Mouse (Mus musculus) intestine, postnatal 0 days (tissue): ENCODE data around the gene Slc1a3. TPM values are rescaled to one million over a fixed set of nuclear protein-coding genes. Genes with fewer than 3 reads are reported as not detected.

ENCODE experiments used
- ATAC-seq: fragments of 200-750 bp; cut with Nextera tagmentation; 2 replicates; pipeline ENCODE4 v1.8.0; 2017; ENCODE audit warnings: mild to moderate bottlenecking, moderate TSS enrichment, moderate library complexity
- H3K27ac ChIP-seq: fragments of 300-500 bp; sonication (generic); 2 replicates; pipeline ENCODE4 v1.5.1; 2014; ENCODE audit warnings: mild to moderate bottlenecking, low read depth, low read length, moderate library complexity
- H3K27me3 ChIP-seq: fragments of 300-500 bp; sonication (generic); replicated peaks from 2 replicates; pipeline ENCODE4 v1.6.1; 2014; ENCODE audit warnings: low read length, mixed read lengths; ENCODE audit not compliant: control insufficient read depth, insufficient read depth
- H3K36me3 ChIP-seq: fragments of 300-500 bp; sonication (generic); 2 replicates; pipeline ENCODE4 v1.6.1; 2014; ENCODE audit warnings: mild to moderate bottlenecking, moderate library complexity; ENCODE audit not compliant: control insufficient read depth, insufficient read depth
- H3K4me1 ChIP-seq: fragments of 300-500 bp; sonication (generic); replicated peaks from 2 replicates; pipeline ENCODE4 v1.6.1; 2014; ENCODE audit warnings: antibody characterized with exemption, low read length, mixed read lengths; ENCODE audit not compliant: control insufficient read depth, insufficient read depth
- H3K4me2 ChIP-seq: fragments of 300-500 bp; sonication (generic); replicated peaks from 2 replicates; pipeline ENCODE4 v1.6.1; 2014; ENCODE audit warnings: low read depth, mild to moderate bottlenecking, moderate library complexity
- H3K4me3 ChIP-seq: fragments of 300-500 bp; sonication (generic); 2 replicates; pipeline ENCODE4 v1.5.1; 2014; ENCODE audit warnings: low read depth, low read length
- H3K9ac ChIP-seq: fragments of 300-500 bp; sonication (generic); 2 replicates; pipeline ENCODE4 v1.6.1; 2014; ENCODE audit warnings: mild to moderate bottlenecking, low read depth, low read length
- H3K9me3 ChIP-seq: fragments of 300-500 bp; sonication (generic); 2 replicates; pipeline ENCODE4 v1.6.1; 2016; ENCODE audit warnings: mixed run types; ENCODE audit not compliant: control insufficient read depth
- CTCF ChIP-seq: sonication (generic); IDR thresholded peaks from 2 replicates; pipeline ENCODE4 v1.5.1; 2016; ENCODE audit warnings: low read depth, mild to moderate bottlenecking, control low read depth, antibody characterized with exemption, moderate library complexity
- WGBS: fragments of 180-500 bp; shearing (Covaris S2); extraction: QIAGEN DNeasy Blood & Tissue Kit; methylation state at CpG from one replicate; pipeline ENCODE4 v1.1.7; 2014; 5-methylcytosine and 5-hydroxymethylcytosine counted together
- polyA plus RNA-seq: library from polyadenylated mRNA; unstranded; fragments of >200 nt; fragmentation: Nextera tagmentation; extraction: Ambion mirVana; gene quantifications from 2 replicates; pipeline ENCODE4 v1.2.1, GENCODE M21; 2015

Gene Slc1a3
- polyA plus RNA-seq, 1 experiment from 2014 or later, result 0.53 TPM

GRCm38 (mm10) chr15:8740724-8741123 is 30.2 kb upstream of the Slc1a3 start:
- H3K4me3 ChIP-seq, result no peak overlapping the region
- H3K9me3 ChIP-seq, result no peaks in the 10 kb centered on the region
- no peak overlapping the region for H3K27ac ChIP-seq
- 88% methylated on average over 8 of the region's 8 CpGs for WGBS
- TF ChIP-seq CTCF, result no peak
- no peaks in the 10 kb centered on the region for H3K27me3 ChIP-seq
- H3K9ac ChIP-seq, result no peak overlapping the region
- ATAC-seq, result no peak
- H3K4me2 ChIP-seq, result no peak overlapping the region
- H3K4me1 ChIP-seq, result no peaks in the 10 kb centered on the region
- H3K36me3 ChIP-seq, result no peaks in the 10 kb centered on the region

GRCm38 (mm10) chr15:8738156-8738555 is 27.6 kb upstream of the Slc1a3 start:
- no peak overlapping the region for H3K9ac ChIP-seq
- H3K9me3 ChIP-seq, result no peaks in the 10 kb centered on the region
- no peaks in the 10 kb centered on the region for H3K4me1 ChIP-seq
- ATAC-seq, result no peak
- no peaks in the 10 kb centered on the region for H3K27me3 ChIP-seq
- no peak overlapping the region for H3K27ac ChIP-seq
- H3K4me3 ChIP-seq, result no peak overlapping the region
- no peak overlapping the region for H3K4me2 ChIP-seq
- no peaks in the 10 kb centered on the region for H3K36me3 ChIP-seq
- TF ChIP-seq CTCF, result no peak
- WGBS, result 92% methylated on average over 5 of the region's 5 CpGs

DNA sequence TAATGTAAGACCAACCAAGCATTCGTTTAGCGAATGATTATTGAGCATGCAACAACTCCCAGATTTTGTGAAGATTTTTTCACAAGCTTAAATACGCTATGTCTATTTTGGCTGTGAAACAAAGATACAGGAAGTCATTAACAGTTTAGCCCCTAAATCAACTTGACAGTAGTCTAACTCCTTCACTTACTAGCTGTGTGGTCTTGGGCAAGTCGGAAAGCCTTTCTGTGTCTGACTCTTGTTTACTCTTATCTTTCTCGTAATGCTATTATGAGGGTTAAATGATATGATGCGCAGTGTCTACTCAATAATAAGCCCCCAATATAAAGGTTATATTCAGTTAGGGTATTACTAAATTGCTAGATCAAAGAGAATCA is 23.8 kb upstream of the Slc1a3 start:
- Histone ChIP-seq H3K36me3 (no peaks in the 10 kb centered on the region), H3K27ac (no peak overlapping the region), H3K4me2 (no peak overlapping the region), H3K4me1 (no peaks in the 10 kb centered on the region), H3K27me3 (no peaks in the 10 kb centered on the region), H3K9ac (no peak overlapping the region), H3K4me3 (no peak overlapping the region), H3K9me3 (no peaks in the 10 kb centered on the region)
- WGBS, result 57% methylated on average over 6 of the region's 6 CpGs
- ATAC-seq, result no peak
- TF ChIP-seq CTCF, result no peak

DNA sequence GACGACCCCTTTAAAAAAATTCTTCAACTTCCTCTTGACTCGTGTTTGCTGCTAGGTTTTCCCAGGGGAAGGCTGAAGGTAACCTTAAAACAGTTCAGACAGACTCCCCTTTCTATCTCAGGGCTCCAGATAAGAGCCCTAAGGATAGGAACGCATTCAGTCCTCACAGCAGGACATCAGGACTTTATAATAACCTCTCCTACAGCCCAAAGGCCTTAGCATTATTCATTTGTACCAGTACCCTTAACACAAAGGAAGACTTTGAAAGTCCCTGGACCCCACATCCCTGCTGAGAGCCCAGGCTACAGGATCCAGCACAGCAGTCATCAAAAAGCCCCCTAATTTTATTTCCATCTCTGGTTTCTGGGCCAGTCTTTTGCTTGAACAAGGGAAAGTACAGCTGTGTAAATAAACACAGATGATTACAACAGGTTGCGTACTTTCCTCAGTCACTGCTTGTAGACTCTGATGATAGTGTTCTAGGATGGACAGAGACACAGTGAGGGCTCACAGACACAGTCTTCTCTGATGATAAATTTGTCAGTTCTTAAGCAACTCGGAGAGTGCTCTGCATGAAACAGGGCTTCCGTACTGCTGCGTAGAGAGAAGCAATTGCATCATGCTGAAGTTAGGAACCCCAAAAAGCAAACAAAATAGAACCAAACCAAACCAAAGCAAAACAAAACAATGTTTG is 23.3 kb upstream of the Slc1a3 start:
- ATAC-seq, result no peak
- Histone ChIP-seq H3K9ac (no peak overlapping the region), H3K27ac (no peak overlapping the region), H3K4me1 (no peaks in the 10 kb centered on the region), H3K4me3 (no peak overlapping the region), H3K36me3 (no peaks in the 10 kb centered on the region), H3K4me2 (no peak overlapping the region), H3K27me3 (no peaks in the 10 kb centered on the region), H3K9me3 (no peaks in the 10 kb centered on the region)
- WGBS, result 28% methylated on average over 7 of the region's 7 CpGs
- TF ChIP-seq CTCF, result no peak

GRCm38 (mm10) chr15:8728861-8729260 is 18.3 kb upstream of the Slc1a3 start:
- TF ChIP-seq CTCF, result no peak
- WGBS, result 85% methylated on average over 7 of the region's 7 CpGs
- no peak overlapping the region for H3K27ac ChIP-seq
- H3K36me3 ChIP-seq, result no peaks in the 10 kb centered on the region
- no peaks in the 10 kb centered on the region for H3K9me3 ChIP-seq
- no peak overlapping the region for H3K9ac ChIP-seq
- no peaks in the 10 kb centered on the region for H3K27me3 ChIP-seq
- H3K4me2 ChIP-seq, result no peak overlapping the region
- no peak overlapping the region for H3K4me3 ChIP-seq
- ATAC-seq, result no peak
- no peaks in the 10 kb centered on the region for H3K4me1 ChIP-seq

GRCm38 (mm10) chr15:8722386-8723100 is 12.0 kb upstream of the Slc1a3 start:
- no peak for TF ChIP-seq CTCF
- Histone ChIP-seq H3K36me3 (no peaks in the 10 kb centered on the region), H3K4me3 (no peak overlapping the region), H3K4me1 (no peaks in the 10 kb centered on the region), H3K4me2 (no peak overlapping the region), H3K9ac (no peak overlapping the region), H3K9me3 (no peaks in the 10 kb centered on the region), H3K27me3 (no peaks in the 10 kb centered on the region), H3K27ac (no peak overlapping the region)
- no peak for ATAC-seq
- WGBS, result 74% methylated on average over 14 of the region's 14 CpGs
